Mouse (Mus musculus) erythroblast, embryonic 14.5 days (primary cell): ENCODE measurements around the gene Sesn1.

ENCODE experiments used
- GATA1 ChIP-seq: IDR thresholded peaks from 2 replicates; pipeline ENCODE4 v1.6.1; 2012; ENCODE audit warnings: low read length, inconsistent platforms, mixed read lengths
- TAL1 ChIP-seq: IDR thresholded peaks from 3 replicates; pipeline ENCODE4 v1.6.1; 2012; ENCODE audit warnings: low read length, inconsistent platforms, mixed read lengths

DNA sequence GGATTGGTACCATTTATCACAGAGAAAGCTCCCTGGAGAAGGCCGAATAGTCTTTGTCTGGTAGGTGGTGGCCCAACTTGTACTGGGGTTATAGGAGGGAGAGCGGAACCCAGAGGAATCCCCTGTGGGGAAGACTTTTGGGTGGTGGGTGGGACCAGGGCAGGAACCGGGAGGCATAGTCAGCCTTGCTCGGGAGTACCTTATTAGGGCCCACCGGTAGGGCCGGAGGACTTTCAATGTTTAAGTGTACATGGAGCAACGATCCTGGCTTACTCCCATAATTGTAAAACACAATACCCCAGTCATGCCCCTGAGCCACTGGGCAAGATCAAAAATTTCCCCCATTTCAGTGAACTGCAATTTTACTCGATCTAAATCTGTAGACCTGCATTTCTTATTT is 12.5 kb upstream of the Sesn1 start:
- TF ChIP-seq GATA1 (no peak), TAL1 (no peak)
